Mouse (Mus musculus) layer of hippocampus, postnatal 14 days (tissue): ENCODE measurements at regions not wholly inside any gene's neighbourhood (a gene's known extent, or its start where the extent isn't known, plus 50 kb on each side); places are given as distances from the start of the nearest gene placed in this dataset.
"Not testable (repeated sequence)": the region's sequence is repeated elsewhere in the genome, so short reads cannot be mapped to it uniquely, and the experiment has no call there.

Source experiments
- DNase-seq, 2 experiments: peaks; one replicate each; pipeline ENCODE4 v3.0.0; 2021 to 2022; ENCODE audit warnings: low spot score in 2 of 2, mixed read lengths in 1 of 2

GRCm38 (mm10) chr1:95397188-95397587 is 83.8 kb downstream of the Fam174a start:
- DNase-seq: no peak

- DNase-seq: no peak
These were observed 86.3 kb downstream of the Fam174a start for GRCm38 (mm10) chr1:95399764-95400163.

GRCm38 (mm10) chr1:95422253-95422652 is 108.8 kb downstream of the Fam174a start:
- DNase-seq: no peak

- DNase-seq: no peak
These were observed 112.0 kb downstream of the Fam174a start for GRCm38 (mm10) chr1:95425420-95425819.

GRCm38 (mm10) chr1:95437155-95437554 is 123.7 kb downstream of the Fam174a start:
- DNase-seq: no peak

GRCm38 (mm10) chr1:95445541-95445940 is 132.1 kb downstream of the Fam174a start:
- DNase-seq: no peak

- no peak for DNase-seq
These were observed 135.6 kb downstream of the Fam174a start for GRCm38 (mm10) chr1:95448962-95449558.

GRCm38 (mm10) chr1:95450920-95451332 is 137.5 kb downstream of the Fam174a start:
- no peak for DNase-seq

GRCm38 (mm10) chr1:95451755-95452154 is 138.3 kb downstream of the Fam174a start:
- peak in 1 of 2 experiments; percentile 58 for DNase-seq

GRCm38 (mm10) chr1:95454246-95454645 is 140.8 kb downstream of the Fam174a start:
- no peak for DNase-seq

GRCm38 (mm10) chr1:95459355-95459754 is 145.9 kb downstream of the Fam174a start:
- no peak for DNase-seq

- DNase-seq: no peak
These were observed 154.7 kb downstream of the Fam174a start for GRCm38 (mm10) chr1:95468095-95468494.

- no peak for DNase-seq
These were observed 155.3 kb downstream of the Fam174a start for GRCm38 (mm10) chr1:95468772-95469171.

- no peak for DNase-seq
These were observed 157.1 kb downstream of the Fam174a start for GRCm38 (mm10) chr1:95470491-95470890.

- no peak for DNase-seq
These were observed 174.4 kb downstream of the St8sia4 start for GRCm38 (mm10) chr1:95493004-95493403.

- not testable (repeated sequence) for DNase-seq
These were observed 166.7 kb downstream of the St8sia4 start for GRCm38 (mm10) chr1:95500671-95501070.

- DNase-seq: no peak
These were observed 158.7 kb downstream of the St8sia4 start for GRCm38 (mm10) chr1:95508718-95509117.

GRCm38 (mm10) chr1:95528726-95529125 is 138.6 kb downstream of the St8sia4 start:
- DNase-seq: no peak

GRCm38 (mm10) chr1:95531017-95531416 is 136.4 kb downstream of the St8sia4 start:
- DNase-seq: no peak
